Mouse (Mus musculus): ENCODE results near the gene Lrrn3. TPM values are rescaled to one million over a fixed set of nuclear protein-coding genes. Genes with fewer than 3 reads are reported as not detected.

Lrrn3 gene
- polyA plus RNA-seq, 2 experiments from 2014 or later: 2.5 to 3.5 TPM

GRCm38 (mm10) chr12:41428806-41429205 lies 57.4 kb downstream of the Lrrn3 start:
- ATAC-seq: no peak

DNA sequence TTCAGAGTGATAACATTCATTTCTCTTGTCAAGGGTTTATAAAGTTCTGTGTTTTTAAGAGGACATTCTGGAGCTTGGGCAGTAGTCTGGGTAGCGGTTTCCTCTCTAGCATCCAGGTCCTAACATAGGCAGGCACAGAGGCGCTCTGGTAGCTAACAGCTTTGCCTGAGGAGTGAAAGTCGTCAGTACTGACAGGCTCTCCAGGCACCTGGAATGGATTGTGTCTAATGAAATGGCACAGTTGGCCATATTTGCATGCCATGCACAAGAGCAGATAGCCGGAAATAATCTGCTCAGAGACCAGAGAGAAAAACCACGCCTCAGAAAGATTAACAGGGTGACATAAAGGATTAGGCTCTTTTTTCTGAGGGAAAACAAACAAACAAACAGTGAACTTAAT lies 58.8 kb downstream of the Lrrn3 start:
- ATAC-seq: no peak

DNA sequence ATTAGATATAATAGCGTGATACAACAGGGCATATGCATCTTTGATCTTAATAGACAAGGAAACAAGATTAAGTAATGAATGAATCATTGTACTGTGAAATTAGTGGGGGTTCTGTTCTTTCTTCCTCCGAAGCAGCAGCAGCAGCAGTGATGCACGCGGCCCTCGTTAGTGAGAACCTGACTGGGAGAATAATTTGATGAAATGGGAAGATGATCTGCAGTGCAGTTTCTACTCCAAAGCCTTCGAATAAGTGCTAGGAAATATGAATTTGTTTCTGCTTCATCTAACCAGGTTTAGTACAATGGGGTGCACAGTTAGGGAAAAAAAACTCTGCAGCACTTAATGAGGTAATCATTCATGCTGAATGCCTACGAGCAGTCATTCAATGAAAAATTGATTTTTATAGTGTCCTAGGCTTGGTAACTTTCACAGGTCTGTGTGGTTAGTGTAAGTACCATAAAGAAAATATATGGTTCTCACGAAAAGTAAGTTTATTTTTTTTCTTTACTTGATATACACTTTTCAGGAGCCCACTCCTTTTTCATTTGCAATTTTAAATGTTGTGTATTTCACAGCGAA lies 61.0 kb downstream of the Lrrn3 start:
- ATAC-seq: no peak

DNA sequence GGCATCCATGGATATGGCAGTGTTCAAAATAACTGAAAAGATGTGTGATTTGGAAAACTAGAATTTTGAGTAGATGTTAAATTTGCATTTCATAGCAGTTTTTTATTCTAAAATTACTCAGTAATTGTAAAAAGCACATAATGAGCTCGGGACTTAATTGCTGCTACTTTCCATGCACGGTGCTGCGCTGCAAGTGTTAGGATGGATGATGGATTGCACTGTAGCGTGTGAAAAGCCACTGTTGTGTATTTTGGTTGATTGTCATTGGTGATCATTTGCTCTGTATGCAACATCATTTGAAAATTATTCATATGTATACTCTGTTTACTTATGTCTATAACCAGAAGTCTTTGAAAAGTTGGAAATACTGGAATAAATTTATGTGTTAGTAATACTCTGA lies 68.3 kb downstream of the Lrrn3 start:
- ATAC-seq: no peak

- ATAC-seq: no peak
These were observed 69.1 kb downstream of the Lrrn3 start for GRCm38 (mm10) chr12:41417099-41417498.

DNA sequence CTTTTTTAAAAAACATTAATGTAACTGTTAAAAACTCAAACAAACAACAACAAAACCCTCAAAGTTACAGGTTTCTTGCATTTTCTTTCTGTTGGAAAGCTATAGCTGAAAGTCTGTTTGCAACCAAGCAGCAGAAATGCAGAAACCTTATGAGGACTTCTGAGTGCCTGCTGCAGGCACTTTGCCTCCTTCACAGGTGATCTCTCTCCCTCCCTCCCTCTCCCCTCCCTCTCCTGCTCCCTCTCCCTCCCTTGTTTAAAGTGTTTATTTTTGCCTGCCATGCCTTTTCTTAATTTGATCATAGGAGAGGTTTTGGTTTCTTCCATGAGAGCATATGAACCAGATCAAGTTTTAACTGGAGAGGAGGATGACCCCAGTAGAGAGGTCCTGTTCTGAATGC lies 69.6 kb downstream of the Lrrn3 start:
- no peak for ATAC-seq

GRCm38 (mm10) chr12:41409431-41409830 lies 76.8 kb downstream of the Lrrn3 start:
- no peak for ATAC-seq

GRCm38 (mm10) chr12:41401923-41402322 lies 84.3 kb downstream of the Lrrn3 start:
- no peak for ATAC-seq

Data from activated CD4-positive, CD25-positive, alpha-beta regulatory T cell, adult 4 months (primary cell).